Mouse (Mus musculus): ENCODE data around the gene Itga10.

GRCm38 (mm10) chr3:96701003-96701402, 55.6 kb downstream of the Itga10 start:
- TF ChIP-seq CTCF (IDR thresholded peaks at IDR 0.05; ENCODE audit: extremely low read depth, insufficient read depth, insufficient read length, insufficient replicate concordance) (no peak), POLR2A (IDR thresholded peaks at IDR 0.05; ENCODE audit: low read depth, low read length) (no peak)
